Mouse (Mus musculus) ovary, adult 10 weeks (tissue): Measurements from ENCODE around the gene Zscan4c. TPM values are rescaled to one million over a fixed set of nuclear protein-coding genes. Genes with fewer than 3 reads are reported as not detected.

Experiments used
- polyA plus RNA-seq: library from polyadenylated mRNA; stranded (reverse); fragments of 350-450 nt; fragmentation: Illumina TruSeq; extraction: RNeasy Lipid Tissue Mini Kit (QIAGEN cat#74804); gene quantifications from one replicate; pipeline ENCODE4 v1.2.3, GENCODE M21; 2014

The Zscan4c gene
- polyA plus RNA-seq: not detected

GRCm38 (mm10) chr7:11005445-11005844, at the start of gene Zscan4c:
Zscan4c (plus strand) TSS chr7:11005745.

Other genes starting within 250 kb of the Zscan4c start
- gene Zscan4b, start 100.7 kb upstream of the Zscan4c start, polyA plus RNA-seq: not detected
- gene Zscan4-ps1, start 63.9 kb downstream of the Zscan4c start, polyA plus RNA-seq: 1.3 TPM
- 0.34 TPM for gene Zscan4d, start 160.4 kb downstream of the Zscan4c start, polyA plus RNA-seq